Mouse (Mus musculus): ENCODE results near the gene Rbm38.

GRCm38 (mm10) chr2:173041242-173041641 is 20.9 kb downstream of the Rbm38 start:
- TF ChIP-seq EP300 (IDR thresholded peaks at IDR 0.05; ENCODE audit: low read depth) (no peak), CTCF (IDR thresholded peaks at IDR 0.05; ENCODE audit: low read depth) (no peak)

Measured in liver, postnatal 0 days (tissue).